Mouse (Mus musculus): ENCODE results near the gene Bnip2. TPM values are rescaled to one million over a fixed set of nuclear protein-coding genes. Genes with fewer than 3 reads are reported as not detected.
A peak's percentile ranks its signal among the peaks of the same experiment; 100 is the strongest.
"Not testable (repeated sequence)": the region's sequence is repeated elsewhere in the genome, so short reads cannot be mapped to it uniquely, and the experiment has no call there.

Gene Bnip2
- total RNA-seq, 2 experiments from 2014 or later = 90.7 to 114 TPM

GRCm38 (mm10) chr9:70010781-70011473 lies 21.7 kb downstream of the Bnip2 start:
- DNase-seq = no peak

- DNase-seq = no peak
Measured at GRCm38 (mm10) chr9:70011537-70012407, 22.5 kb downstream of the Bnip2 start.

GRCm38 (mm10) chr9:70012408-70012901 lies 23.2 kb downstream of the Bnip2 start, which contains the start of gene Gtf2a2:
TSS of gene Gtf2a2 (plus strand) at chr9:70012550.
- DNase-seq = peak; percentile 96 to 97

GRCm38 (mm10) chr9:70015632-70016031 lies 26.4 kb downstream of the Bnip2 start:
- DNase-seq = no peak

GRCm38 (mm10) chr9:70018879-70019278 lies 29.6 kb downstream of the Bnip2 start:
- DNase-seq = no peak

GRCm38 (mm10) chr9:70021610-70022009 lies 32.3 kb downstream of the Bnip2 start:
- DNase-seq = no peak

- peak in 1 of 2 experiments; percentile 16 for DNase-seq
Measured at GRCm38 (mm10) chr9:70022083-70022482, 32.8 kb downstream of the Bnip2 start.

GRCm38 (mm10) chr9:70023615-70024014 lies 34.3 kb downstream of the Bnip2 start:
- DNase-seq = not testable (repeated sequence)

GRCm38 (mm10) chr9:70024648-70025047 lies 35.4 kb downstream of the Bnip2 start:
- DNase-seq = no peak

GRCm38 (mm10) chr9:70025365-70026012 lies 36.2 kb downstream of the Bnip2 start:
- no peak for DNase-seq

- no peak for DNase-seq
Measured at GRCm38 (mm10) chr9:70032167-70032566, 42.9 kb downstream of the Bnip2 start.

- DNase-seq = no peak
Measured at GRCm38 (mm10) chr9:70033056-70033455, 43.8 kb downstream of the Bnip2 start.

GRCm38 (mm10) chr9:70034702-70035101 lies 45.4 kb downstream of the Bnip2 start:
- no peak for DNase-seq

- DNase-seq = no peak
Measured at GRCm38 (mm10) chr9:70036646-70037045, 47.4 kb downstream of the Bnip2 start.

GRCm38 (mm10) chr9:70037988-70038387 lies 48.7 kb downstream of the Bnip2 start, which contains the start of gene Gcnt3:
TSS of gene Gcnt3 (minus strand) at chr9:70038088.
- DNase-seq = no peak

GRCm38 (mm10) chr9:70039597-70040385 lies 50.5 kb downstream of the Bnip2 start:
- DNase-seq = no peak

- DNase-seq = no peak
Measured at GRCm38 (mm10) chr9:70040570-70040969, 51.3 kb downstream of the Bnip2 start.

- DNase-seq = peak in 1 of 2 experiments; percentile 12
Measured at GRCm38 (mm10) chr9:70042137-70042536, 52.9 kb downstream of the Bnip2 start.

GRCm38 (mm10) chr9:70042935-70043334 lies 53.7 kb downstream of the Bnip2 start:
- no peak for DNase-seq

- no peak for DNase-seq
Measured at GRCm38 (mm10) chr9:70044865-70045264, 55.6 kb downstream of the Bnip2 start.

GRCm38 (mm10) chr9:70046255-70046654 lies 57.0 kb downstream of the Bnip2 start:
- no peak for DNase-seq

- DNase-seq = no peak
Measured at GRCm38 (mm10) chr9:70047839-70048238, 58.6 kb downstream of the Bnip2 start.

Data from adrenal gland, postnatal 36 days (tissue).